Mouse (Mus musculus): Measurements from ENCODE around the gene Gm17387. TPM values are rescaled to one million over a fixed set of nuclear protein-coding genes. Genes with fewer than 3 reads are reported as not detected.
"Not testable (repeated sequence)": the region's sequence is repeated elsewhere in the genome, so short reads cannot be mapped to it uniquely, and the experiment has no call there.

Gene Gm17387
- polyA plus RNA-seq, 1 experiment from 2014 or later: not detected

- Histone ChIP-seq H3K27ac (no peak overlapping the region), H3K9me3 (no peaks in the 10 kb centered on the region), H3K4me2 (no peak overlapping the region), H3K9ac (no peak overlapping the region), H3K4me3 (replicated peaks) (no peak overlapping the region), H3K27me3 (replicated peaks) (no peaks in the 10 kb centered on the region), H3K4me1 (peaks cover 3% of the 10 kb centered on the region; the same call in 1 of the 2 replicates), H3K36me3 (no peaks in the 10 kb centered on the region)
- ATAC-seq (ENCODE audit: insufficient read depth, low FRiP score, low read depth): no peak
- WGBS: 72% methylated on average over 5 of the region's 5 CpGs
Observed at GRCm38 (mm10) chr7:141003248-141004010, 25.5 kb upstream of the Gm17387 start.

GRCm38 (mm10) chr7:141006446-141006845 lies 22.5 kb upstream of the Gm17387 start:
- no peak overlapping the region for H3K27ac ChIP-seq
- peaks cover 25% of the 10 kb centered on the region for H3K4me1 ChIP-seq
- ATAC-seq (ENCODE audit: insufficient read depth, low FRiP score, low read depth): no peak
- WGBS: 83% methylated on average over 6 of the region's 6 CpGs
- no peak overlapping the region for H3K9ac ChIP-seq
- H3K9me3 ChIP-seq: no peaks in the 10 kb centered on the region
- no peak overlapping the region for H3K4me3 ChIP-seq (replicated peaks)
- no peaks in the 10 kb centered on the region for H3K36me3 ChIP-seq
- no peak overlapping the region for H3K4me2 ChIP-seq
- H3K27me3 ChIP-seq (replicated peaks): no peaks in the 10 kb centered on the region

GRCm38 (mm10) chr7:141006914-141007313 lies 22.0 kb upstream of the Gm17387 start:
- H3K36me3 ChIP-seq: no peaks in the 10 kb centered on the region
- H3K27me3 ChIP-seq (replicated peaks): no peaks in the 10 kb centered on the region
- ATAC-seq (ENCODE audit: insufficient read depth, low FRiP score, low read depth): no peak
- H3K4me1 ChIP-seq: peaks cover 25% of the 10 kb centered on the region
- H3K4me2 ChIP-seq: no peak overlapping the region
- H3K27ac ChIP-seq: no peak overlapping the region
- H3K9ac ChIP-seq: no peak overlapping the region
- no peaks in the 10 kb centered on the region for H3K9me3 ChIP-seq
- WGBS: 83% methylated on average over 5 of the region's 5 CpGs
- no peak overlapping the region for H3K4me3 ChIP-seq (replicated peaks)

- WGBS: 14% methylated on average over 7 of the region's 7 CpGs
- ATAC-seq (ENCODE audit: insufficient read depth, low FRiP score, low read depth): no peak
- Histone ChIP-seq H3K27me3 (replicated peaks) (no peaks in the 10 kb centered on the region), H3K9ac (no peak overlapping the region), H3K4me3 (replicated peaks) (no peak overlapping the region), H3K9me3 (no peaks in the 10 kb centered on the region), H3K36me3 (no peaks in the 10 kb centered on the region), H3K27ac (peak overlapping the region; percentile 92), H3K4me1 (peaks cover 25% of the 10 kb centered on the region), H3K4me2 (peak overlapping the region; percentile 65)
Observed at GRCm38 (mm10) chr7:141008312-141008761, 20.6 kb upstream of the Gm17387 start.

GRCm38 (mm10) chr7:141008938-141009660 lies 19.8 kb upstream of the Gm17387 start:
- 8% methylated on average over 20 of the region's 20 CpGs for WGBS

GRCm38 (mm10) chr7:141009665-141010064 lies 19.3 kb upstream of the Gm17387 start:
- Histone ChIP-seq H3K9me3 (no peaks in the 10 kb centered on the region), H3K4me2 (peak overlapping the region; percentile 65)
- 75% methylated on average over 9 of the region's 9 CpGs for WGBS

More at GRCm38 (mm10) chr7:141008938-141009660, 19.8 kb upstream of the Gm17387 start:
- peak; percentile 85 for ATAC-seq (ENCODE audit: insufficient read depth, low FRiP score, low read depth)
- Histone ChIP-seq H3K27me3 (replicated peaks) (no peaks in the 10 kb centered on the region), H3K27ac (peak overlapping the region; percentile 92), H3K36me3 (no peaks in the 10 kb centered on the region), H3K9ac (0 out of 2 replicates have a peak overlapping the region, but pooled peaks have one; percentile 2), H3K4me3 (replicated peaks) (peak overlapping the region; percentile 54), H3K9me3 (no peaks in the 10 kb centered on the region), H3K4me1 (peaks cover 25% of the 10 kb centered on the region), H3K4me2 (peak overlapping the region; percentile 65)

GRCm38 (mm10) chr7:141010593-141010992 lies 18.3 kb upstream of the Gm17387 start, which contains the start of gene Ifitm3:
TSS of gene Ifitm3 (minus strand) at chr7:141010770.
- peak within 1 kb of the TSS; percentile 92 for H3K27ac ChIP-seq
- H3K9ac ChIP-seq: peak within 1 kb of the TSS; percentile 39
- peak; percentile 32; the same call in 1 of the 2 replicates for ATAC-seq (ENCODE audit: insufficient read depth, low FRiP score, low read depth)
- no peaks in the 10 kb centered on the region for H3K36me3 ChIP-seq
- H3K4me3 ChIP-seq (replicated peaks): peak within 1 kb of the TSS; percentile 54
- WGBS: 9% methylated on average over 10 of the region's 10 CpGs
- H3K4me2 ChIP-seq: peak within 1 kb of the TSS; percentile 65
- H3K27me3 ChIP-seq (replicated peaks): no peaks in the 10 kb centered on the region
- no peaks in the 10 kb centered on the region for H3K9me3 ChIP-seq
- H3K4me1 ChIP-seq: peaks cover 25% of the 10 kb centered on the region

More at GRCm38 (mm10) chr7:141009665-141010064, 19.3 kb upstream of the Gm17387 start:
- peak overlapping the region; percentile 54 for H3K4me3 ChIP-seq (replicated peaks)
- no peaks in the 10 kb centered on the region for H3K36me3 ChIP-seq
- H3K9ac ChIP-seq: peak overlapping the region; percentile 39; the same call in 1 of the 2 replicates
- peak overlapping the region; percentile 92 for H3K27ac ChIP-seq
- no peaks in the 10 kb centered on the region for H3K27me3 ChIP-seq (replicated peaks)
- peaks cover 25% of the 10 kb centered on the region for H3K4me1 ChIP-seq
- no peak for ATAC-seq (ENCODE audit: insufficient read depth, low FRiP score, low read depth)

GRCm38 (mm10) chr7:141011238-141011770 lies 17.6 kb upstream of the Gm17387 start:
- H3K4me2 ChIP-seq: peak overlapping the region; percentile 65; the same call in 1 of the 2 replicates
- H3K36me3 ChIP-seq: no peaks in the 10 kb centered on the region
- no peaks in the 10 kb centered on the region for H3K27me3 ChIP-seq (replicated peaks)
- peak overlapping the region; percentile 92 for H3K27ac ChIP-seq
- no peak overlapping the region for H3K9ac ChIP-seq
- H3K4me1 ChIP-seq: peaks cover 25% of the 10 kb centered on the region
- ATAC-seq (ENCODE audit: insufficient read depth, low FRiP score, low read depth): no peak
- WGBS: 74% methylated on average over 7 of the region's 7 CpGs
- H3K4me3 ChIP-seq (replicated peaks): no peak overlapping the region; the same call in 1 of the 2 replicates
- no peaks in the 10 kb centered on the region for H3K9me3 ChIP-seq

GRCm38 (mm10) chr7:141016707-141017697 lies 11.9 kb upstream of the Gm17387 start:
- Histone ChIP-seq H3K9ac (no peak overlapping the region), H3K4me3 (replicated peaks) (no peak overlapping the region), H3K9me3 (no peaks in the 10 kb centered on the region), H3K27me3 (replicated peaks) (no peaks in the 10 kb centered on the region), H3K4me1 (no peaks in the 10 kb centered on the region), H3K4me2 (no peak overlapping the region), H3K36me3 (no peaks in the 10 kb centered on the region), H3K27ac (no peak overlapping the region)
- ATAC-seq (ENCODE audit: insufficient read depth, low FRiP score, low read depth): no peak
- 76% methylated on average over 10 of the region's 10 CpGs for WGBS

- not testable (repeated sequence) for H3K9ac ChIP-seq; H3K9me3 ChIP-seq; H3K27me3 ChIP-seq (replicated peaks); ATAC-seq (ENCODE audit: insufficient read depth, low FRiP score, low read depth); H3K27ac ChIP-seq; H3K4me1 ChIP-seq; H3K4me2 ChIP-seq; H3K4me3 ChIP-seq (replicated peaks); H3K36me3 ChIP-seq
- 78% methylated on average over 1 of the region's 1 CpGs for WGBS
Observed at GRCm38 (mm10) chr7:141017824-141018223, 11.1 kb upstream of the Gm17387 start, which contains the start of gene Ifitm6. TSS of gene Ifitm6 (minus strand) at chr7:141017924.

- no peaks in the 10 kb centered on the region for H3K36me3 ChIP-seq
- H3K4me1 ChIP-seq: no peaks in the 10 kb centered on the region
- no peak overlapping the region for H3K4me3 ChIP-seq (replicated peaks)
- no peaks in the 10 kb centered on the region for H3K27me3 ChIP-seq (replicated peaks)
- no peak overlapping the region for H3K9ac ChIP-seq
- no peak overlapping the region for H3K27ac ChIP-seq
- no peak overlapping the region for H3K4me2 ChIP-seq
- no peaks in the 10 kb centered on the region for H3K9me3 ChIP-seq
- WGBS: 94% methylated on average over 5 of the region's 5 CpGs
- no peak for ATAC-seq (ENCODE audit: insufficient read depth, low FRiP score, low read depth)
Observed at GRCm38 (mm10) chr7:141019028-141019427, 9.9 kb upstream of the Gm17387 start.

Measured in stomach, embryonic 15.5 days (tissue).